Mouse (Mus musculus) adrenal gland, postnatal 0 days (tissue): ENCODE results near the gene Eif2b3. TPM values are rescaled to one million over a fixed set of nuclear protein-coding genes. Genes with fewer than 3 reads are reported as not detected.

Experiments used
- polyA plus RNA-seq: library from polyadenylated mRNA; unstranded; fragments of >200 nt; fragmentation: Nextera tagmentation; extraction: Ambion mirVana; gene quantifications from 2 replicates; pipeline ENCODE4 v1.2.1, GENCODE M21; 2015

Eif2b3 gene
- polyA plus RNA-seq = 30.3 and 40.1 TPM in 2 replicates

DNA sequence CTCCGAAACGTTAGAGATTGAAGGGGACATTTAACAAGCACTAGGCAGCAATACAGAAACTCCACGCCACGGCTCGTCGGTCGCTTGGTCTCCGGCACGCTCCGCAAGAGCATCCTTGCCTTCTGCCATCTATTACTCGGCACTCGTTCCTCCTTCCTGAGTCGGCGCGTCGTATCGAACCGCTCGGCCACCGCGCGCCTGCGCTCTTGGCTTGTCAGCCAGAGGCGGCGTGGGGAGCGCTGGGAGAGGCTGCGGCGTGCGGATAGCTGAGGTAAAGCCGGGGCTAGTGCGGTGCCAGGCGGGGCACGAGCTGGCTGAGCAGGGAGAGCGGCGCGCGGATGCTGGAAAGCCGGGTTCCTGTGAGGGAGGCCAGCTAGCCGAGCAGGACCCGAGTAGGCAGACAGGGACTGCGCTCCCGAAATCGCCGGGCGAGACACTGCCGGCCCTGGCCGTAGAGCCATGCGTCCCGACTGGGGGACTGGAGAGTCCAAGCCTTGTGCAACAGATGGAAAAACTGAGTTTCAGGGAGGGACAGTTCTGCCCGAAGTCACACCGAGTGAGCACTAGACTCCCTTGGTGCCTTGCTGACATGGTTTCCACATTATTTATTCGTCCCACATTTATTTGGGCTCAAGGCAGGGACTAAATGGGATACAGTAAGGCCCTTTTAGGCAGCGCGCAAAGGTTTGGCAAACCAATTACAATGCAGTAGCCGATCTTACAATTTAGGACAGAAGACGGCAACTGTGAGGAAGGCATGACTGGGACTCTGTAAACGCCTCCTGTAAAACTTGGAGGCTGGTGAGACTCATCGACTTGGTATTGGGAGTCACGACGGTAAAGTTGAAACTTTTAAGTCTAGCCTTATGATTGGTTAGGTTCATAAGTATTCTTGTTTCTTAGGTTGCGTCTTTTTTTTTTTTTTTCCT lies at the start of gene Eif2b3:
Eif2b3 (plus strand) TSS at position 197 of the 929 bp plus-strand sequence.

DNA sequence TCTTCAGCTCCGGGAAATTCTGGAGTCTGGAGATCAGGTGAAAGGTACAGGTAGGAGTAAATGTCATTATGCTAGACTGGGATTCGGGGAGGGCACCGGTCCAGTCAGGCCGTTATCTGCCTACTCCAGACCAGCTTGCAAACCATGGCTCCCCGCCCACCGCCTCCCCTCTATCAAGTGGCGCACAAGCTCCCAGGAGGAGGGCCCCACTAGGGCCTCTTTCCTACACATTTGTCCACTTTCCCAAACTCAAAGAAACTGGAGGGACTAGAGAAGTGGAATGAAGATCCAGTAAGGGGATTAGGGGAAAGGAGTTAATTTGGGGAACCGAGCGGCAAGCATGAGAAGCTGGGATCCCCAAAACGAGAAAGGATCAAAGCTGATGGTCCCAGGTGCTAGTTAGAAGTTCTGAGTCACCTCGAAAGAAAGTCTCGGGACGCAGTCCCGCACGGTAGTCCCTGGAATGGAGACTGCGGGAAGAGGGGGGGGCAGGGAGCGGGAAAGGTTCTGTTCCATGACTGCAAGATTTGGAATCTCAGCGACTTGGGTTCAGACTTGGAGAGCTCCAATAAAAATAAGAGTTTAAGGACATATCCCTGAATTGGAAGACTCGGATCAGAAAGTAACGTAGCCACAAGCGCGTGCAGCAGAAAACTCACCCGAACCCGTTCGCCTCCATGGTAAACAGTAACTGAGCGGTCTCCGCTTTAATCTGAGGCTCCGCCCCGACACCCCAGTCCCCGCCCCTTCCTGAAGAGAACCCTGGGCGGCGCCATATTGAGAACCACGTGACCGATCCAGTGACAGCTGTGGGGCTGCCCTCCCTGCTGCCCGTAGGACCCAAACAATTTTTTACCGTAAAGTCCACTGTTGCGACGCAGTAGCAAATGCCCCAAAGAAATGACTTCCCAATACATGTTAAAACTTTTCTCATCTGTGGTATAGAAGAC lies 25.3 kb upstream of the Eif2b3 start, which contains the start of gene Urod:
Urod (minus strand) TSS at position 742 of the 950 bp plus-strand sequence.

DNA sequence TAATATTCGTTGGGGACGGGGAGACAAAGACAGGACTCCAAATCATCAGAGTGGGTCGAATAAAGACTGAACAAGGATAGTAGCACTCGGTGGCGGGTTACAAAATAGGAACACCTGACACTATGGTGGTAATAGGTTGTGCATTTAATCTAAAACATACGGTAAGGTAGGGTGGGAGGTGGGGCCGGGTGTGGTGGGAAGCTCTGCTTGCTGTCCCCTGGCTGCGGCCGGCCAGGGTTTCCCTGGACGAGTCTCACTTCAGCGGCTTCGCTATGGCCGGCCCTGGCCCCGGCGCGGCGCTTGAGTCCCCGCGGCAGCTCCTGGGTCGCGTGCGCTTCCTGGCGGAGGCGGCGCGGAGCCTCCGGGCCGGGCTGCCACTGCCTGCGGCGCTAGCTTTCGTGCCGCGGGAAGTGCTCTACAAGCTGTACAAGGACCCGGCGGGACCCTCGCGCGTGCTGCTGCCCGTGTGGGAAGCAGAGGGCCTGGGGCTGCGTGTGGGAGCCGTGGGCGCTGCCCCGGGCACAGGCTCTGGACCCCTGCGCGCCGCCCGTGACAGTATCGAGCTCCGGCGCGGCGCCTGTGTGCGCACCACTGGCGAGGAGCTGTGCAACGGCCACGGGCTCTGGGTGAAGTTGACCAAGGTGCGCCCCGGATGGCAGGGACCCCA lies 23.9 kb upstream of the Eif2b3 start, which contains the start of gene Hectd3:
Hectd3 (plus strand) TSS at position 187 of the 667 bp plus-strand sequence.

DNA sequence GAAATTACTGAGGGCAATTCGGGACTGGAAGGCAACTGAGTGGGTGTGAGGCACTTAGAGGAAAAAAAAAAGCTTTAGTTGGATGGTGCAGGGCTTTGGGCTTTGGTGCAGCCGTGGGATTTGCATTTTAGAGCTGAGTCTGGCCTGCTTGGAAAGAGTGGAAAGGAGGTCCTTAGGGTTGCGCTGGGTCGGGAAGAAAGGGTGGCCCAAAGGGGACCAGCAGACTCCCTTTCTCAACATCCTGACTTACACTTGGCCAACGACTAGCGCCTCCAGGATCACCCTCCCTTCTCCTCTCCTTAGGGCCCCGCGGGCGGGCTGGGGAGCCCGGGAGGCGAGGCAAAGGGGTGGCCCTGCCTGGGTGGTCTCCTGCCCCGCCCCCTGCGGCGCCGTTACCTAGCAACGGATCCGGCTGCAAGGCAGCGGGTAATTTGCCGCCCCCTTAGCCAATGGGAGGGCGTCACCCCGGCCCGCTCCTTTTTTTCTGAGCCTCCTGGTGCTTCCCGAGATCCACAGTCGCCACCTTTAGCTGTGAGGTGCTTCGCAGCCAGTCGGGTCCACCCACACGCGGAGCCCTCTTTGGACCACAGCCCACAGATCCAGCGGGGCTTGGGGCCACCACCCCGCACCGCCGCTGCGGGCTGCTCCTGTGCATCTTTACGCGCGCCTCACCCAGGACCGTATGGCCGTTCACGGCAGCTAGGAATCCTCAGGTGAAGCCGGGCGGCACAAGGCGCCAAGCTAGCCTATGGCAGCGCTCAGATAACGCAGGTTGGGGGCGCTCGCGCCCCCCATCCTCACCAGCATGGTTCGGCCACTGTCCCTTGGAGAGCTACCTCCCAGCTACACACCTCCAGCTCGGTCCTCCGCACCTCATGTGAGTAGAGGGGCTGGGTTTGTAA lies 76.6 kb downstream of the Eif2b3 start, which contains the start of gene Ptch2:
Ptch2 (plus strand) TSS at position 525 of the 902 bp plus-strand sequence.

DNA sequence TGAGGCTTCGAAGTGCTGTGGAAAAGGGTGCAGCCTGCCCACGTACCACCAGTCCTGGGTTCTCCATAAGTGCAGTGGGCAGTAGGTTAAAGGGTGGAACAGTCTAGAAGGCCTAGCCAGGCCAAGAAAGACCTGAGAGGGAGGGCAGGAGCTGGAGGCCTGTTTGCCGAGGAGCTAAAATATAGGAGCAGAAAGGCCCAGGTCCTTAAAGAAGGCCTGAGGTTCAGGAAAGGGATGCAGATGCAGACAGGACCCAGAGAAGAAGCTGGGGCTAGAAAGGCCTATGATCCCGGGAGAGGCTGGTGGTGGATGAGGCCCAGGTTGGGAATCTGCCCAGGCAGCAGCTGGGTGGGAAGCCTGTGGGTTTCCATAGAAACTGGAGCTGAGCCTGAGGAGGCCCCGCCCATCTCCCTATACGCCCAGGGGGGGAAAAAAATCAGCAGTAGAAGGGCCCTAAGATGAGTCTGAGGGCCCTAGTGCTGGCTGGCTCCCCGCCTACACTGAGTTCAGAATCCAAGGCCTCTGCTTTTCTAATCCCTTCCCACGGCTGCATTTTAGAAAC lies 106.2 kb downstream of the Eif2b3 start, which contains the start of gene Btbd19:
Btbd19 (minus strand) TSS at position 378 of the 562 bp plus-strand sequence.

DNA sequence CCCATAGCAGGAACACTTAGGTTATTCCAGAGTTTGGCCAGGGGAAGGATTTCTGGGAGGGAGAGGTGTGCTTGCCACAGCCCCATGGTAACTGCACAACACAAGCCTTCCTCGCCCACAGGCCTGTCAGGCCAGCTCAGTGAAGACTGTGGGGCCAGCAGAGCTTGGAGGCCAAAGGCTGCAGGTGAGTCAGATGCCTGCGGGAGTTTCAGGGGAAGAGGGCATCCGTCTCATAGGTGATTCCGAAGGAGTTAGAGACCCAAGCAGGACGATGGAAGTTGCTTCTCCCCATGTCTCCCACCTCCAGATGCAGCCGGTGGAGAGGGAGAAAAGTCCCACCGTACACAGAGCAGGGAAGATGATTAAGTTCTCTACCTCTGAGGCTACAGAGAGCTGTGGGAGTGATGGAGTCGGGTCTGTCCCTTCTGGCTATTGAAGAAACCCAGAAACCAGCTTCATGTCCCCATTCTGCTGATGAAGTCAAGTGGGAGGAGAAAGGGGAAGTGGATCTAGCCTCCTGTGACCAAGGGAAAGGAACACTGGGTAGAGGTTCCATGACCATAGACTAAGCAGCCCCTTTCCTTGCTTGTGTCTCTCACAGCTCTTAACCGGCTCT lies 107.6 kb downstream of the Eif2b3 start, which contains the start of gene Tctex1d4:
Tctex1d4 (plus strand) TSS at position 120 of the 616 bp plus-strand sequence.

DNA sequence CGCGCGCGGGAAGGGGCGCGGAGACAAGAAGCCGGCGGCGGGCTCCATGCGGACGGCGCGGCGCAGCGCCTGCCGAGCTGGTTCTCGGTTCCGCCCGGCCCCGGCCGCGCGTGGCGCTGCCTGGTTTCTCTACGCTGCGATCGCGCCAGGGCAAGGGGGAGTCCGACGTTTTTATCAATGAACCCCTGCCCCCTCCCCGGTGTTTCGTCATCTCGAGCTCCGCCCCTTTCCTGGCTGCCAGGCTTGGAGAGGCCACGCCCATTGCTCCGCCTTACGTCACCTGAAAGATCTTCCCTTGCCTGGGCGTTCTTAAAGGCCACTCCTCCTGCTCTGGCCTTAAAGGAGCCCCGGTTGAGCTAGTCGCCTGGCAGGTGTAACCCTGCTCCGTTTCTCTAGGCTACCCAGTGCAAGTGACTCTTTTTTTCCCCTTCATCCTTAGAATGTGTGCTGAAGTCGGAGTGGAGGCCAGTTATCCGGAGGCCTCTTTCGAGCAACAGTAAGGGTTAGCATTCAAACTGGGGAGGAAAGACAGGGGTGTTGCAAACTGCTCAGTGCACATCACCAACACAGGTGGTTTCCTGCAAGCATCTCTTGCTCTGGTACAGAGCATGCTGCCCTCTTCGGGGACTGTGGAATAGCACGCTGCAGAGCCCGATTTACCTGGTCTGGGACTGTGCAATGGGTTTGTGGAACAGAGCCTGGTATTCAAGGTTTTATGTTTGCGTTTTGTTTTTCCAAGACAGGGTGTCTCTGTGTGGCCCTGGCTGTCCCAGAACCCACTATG lies 114.8 kb downstream of the Eif2b3 start, which contains the start of gene Plk3:
Plk3 (minus strand) TSS at position 147 of the 784 bp plus-strand sequence.

Other genes with a start within 250 kb of the Eif2b3 start
- 28.4 and 29.9 TPM in 2 replicates for gene Toe1, start 211.8 kb upstream of the Eif2b3 start, polyA plus RNA-seq
- 9.7 and 10.1 TPM in 2 replicates for gene Mutyh, start 211.7 kb upstream of the Eif2b3 start, polyA plus RNA-seq
- 1.9 and 3.1 TPM in 2 replicates for gene Hpdl, start 197.7 kb upstream of the Eif2b3 start, polyA plus RNA-seq
- 0.68 and 0.88 TPM in 2 replicates for gene Zswim5, start 142.0 kb upstream of the Eif2b3 start, polyA plus RNA-seq
- gene Urod, start 25.0 kb upstream of the Eif2b3 start, polyA plus RNA-seq = 141 and 167 TPM in 2 replicates
- gene Hectd3, start 24.1 kb upstream of the Eif2b3 start, polyA plus RNA-seq = 8.5 and 10.9 TPM in 2 replicates
- gene Ptch2, start 76.7 kb downstream of the Eif2b3 start, polyA plus RNA-seq = 5.0 and 8.7 TPM in 2 replicates
- gene Btbd19, start 106.3 kb downstream of the Eif2b3 start, polyA plus RNA-seq = 4.0 and 4.5 TPM in 2 replicates
- gene Tctex1d4, start 107.4 kb downstream of the Eif2b3 start, polyA plus RNA-seq = not detected in 2 replicates
- gene Plk3, start 114.6 kb downstream of the Eif2b3 start, polyA plus RNA-seq = 3.9 and 4.4 TPM in 2 replicates
- 683 and 836 TPM in 2 replicates for gene Rps8, start 136.8 kb downstream of the Eif2b3 start, polyA plus RNA-seq
- 9.8 and 11.7 TPM in 2 replicates for gene Kif2c, start 163.2 kb downstream of the Eif2b3 start, polyA plus RNA-seq
- 51.8 and 102 TPM in 2 replicates for gene Tmem53, start 232.5 kb downstream of the Eif2b3 start, polyA plus RNA-seq
- gene Armh1, start 232.7 kb downstream of the Eif2b3 start, polyA plus RNA-seq = 1.7 and 1.8 TPM in 2 replicates